Mouse (Mus musculus) embryonic facial prominence, embryonic 11.5 days (tissue): ENCODE data around the gene Svs3a. TPM values are rescaled to one million over a fixed set of nuclear protein-coding genes. Genes with fewer than 3 reads are reported as not detected.

Experiments used
- polyA plus RNA-seq: library from polyadenylated mRNA; unstranded; fragments of >200 nt; fragmentation: Nextera tagmentation; extraction: Ambion mirVana; gene quantifications from 2 replicates; pipeline ENCODE4 v1.2.1, GENCODE M21; 2014

The Svs3a gene
- polyA plus RNA-seq, 1 experiment from 2014 or later = not detected

Other genes with a start within 250 kb of the Svs3a start
- gene Stk4, start 218.9 kb upstream of the Svs3a start, polyA plus RNA-seq = 26.5 and 31.4 TPM in 2 replicates
- 60.5 and 61.0 TPM in 2 replicates for gene Tomm34, start 218.1 kb upstream of the Svs3a start, polyA plus RNA-seq
- 0.07 and 0.20 TPM in 2 replicates for gene Kcns1, start 118.2 kb upstream of the Svs3a start, polyA plus RNA-seq
- gene Wfdc5, start 106.5 kb upstream of the Svs3a start, polyA plus RNA-seq = not detected in 2 replicates
- gene Wfdc12, start 98.7 kb upstream of the Svs3a start, polyA plus RNA-seq = not detected in 2 replicates
- gene Wfdc15a, start 89.1 kb upstream of the Svs3a start, polyA plus RNA-seq = not detected in 2 replicates
- not detected in 2 replicates for gene Wfdc15b, start 67.6 kb upstream of the Svs3a start, polyA plus RNA-seq
- not detected in 2 replicates for gene Svs2, start 50.8 kb upstream of the Svs3a start, polyA plus RNA-seq
- gene Svs3b, start 32.6 kb upstream of the Svs3a start, polyA plus RNA-seq = not detected in 2 replicates
- gene Svs4, start 10.8 kb upstream of the Svs3a start, polyA plus RNA-seq = not detected in 2 replicates
- not detected in 2 replicates for gene Svs6, start 27.5 kb downstream of the Svs3a start, polyA plus RNA-seq
- gene Svs5, start 43.5 kb downstream of the Svs3a start, polyA plus RNA-seq = not detected in 2 replicates
- gene Slpi, start 99.8 kb downstream of the Svs3a start, polyA plus RNA-seq = 0.32 and 0.79 TPM in 2 replicates
- gene Rbpjl, start 113.9 kb downstream of the Svs3a start, polyA plus RNA-seq = not detected in 2 replicates
- 1.2 and 1.3 TPM in 2 replicates for gene Matn4, start 115.9 kb downstream of the Svs3a start, polyA plus RNA-seq
- 19.2 and 24.1 TPM in 2 replicates for gene Sdc4, start 154.6 kb downstream of the Svs3a start, polyA plus RNA-seq
- 53.3 and 58.3 TPM in 2 replicates for gene Sys1, start 167.7 kb downstream of the Svs3a start, polyA plus RNA-seq
- gene Gm20458, start 171.7 kb downstream of the Svs3a start, polyA plus RNA-seq = 2.6 and 4.3 TPM in 2 replicates
- not detected in 2 replicates for gene Trp53tg5, start 184.5 kb downstream of the Svs3a start, polyA plus RNA-seq
- 1.6 and 4.2 TPM in 2 replicates for gene Dbndd2, start 196.8 kb downstream of the Svs3a start, polyA plus RNA-seq
- 38.4 and 43.3 TPM in 2 replicates for gene Pigt, start 208.3 kb downstream of the Svs3a start, polyA plus RNA-seq